Mouse (Mus musculus) cortical plate, adult 2 months (tissue): Measurements from ENCODE around the gene Fam228b.

ENCODE experiments used
- CTCF ChIP-seq: fragments of 200-500 bp; IDR thresholded peaks from 2 replicates; pipeline ENCODE4 v1.5.1; 2011; ENCODE audit warnings: mild to moderate bottlenecking, control low read depth, low read length; ENCODE audit not compliant: insufficient read depth; ENCODE audit errors: extremely low read depth
- POLR2A ChIP-seq: fragments of 200-500 bp; IDR thresholded peaks from 2 replicates; pipeline ENCODE4 v1.6.1; 2011; ENCODE audit warnings: mild to moderate bottlenecking, low read length, control low read depth; ENCODE audit not compliant: insufficient read depth; ENCODE audit errors: extremely low read depth

- TF ChIP-seq CTCF = no peak
- no peak for TF ChIP-seq POLR2A
These were observed 15.4 kb upstream of the Fam228b start for GRCm38 (mm10) chr12:4784466-4784865.
